Mouse (Mus musculus): ENCODE measurements around the gene Gsdma.

The Gsdma gene

GRCm38 (mm10) chr11:98680023-98680422 lies 15.9 kb downstream of the Gsdma start:
- no peak for TF ChIP-seq GATA4 (IDR thresholded peaks at IDR 0.05; ENCODE audit: insufficient replicate concordance, low read length)

DNA sequence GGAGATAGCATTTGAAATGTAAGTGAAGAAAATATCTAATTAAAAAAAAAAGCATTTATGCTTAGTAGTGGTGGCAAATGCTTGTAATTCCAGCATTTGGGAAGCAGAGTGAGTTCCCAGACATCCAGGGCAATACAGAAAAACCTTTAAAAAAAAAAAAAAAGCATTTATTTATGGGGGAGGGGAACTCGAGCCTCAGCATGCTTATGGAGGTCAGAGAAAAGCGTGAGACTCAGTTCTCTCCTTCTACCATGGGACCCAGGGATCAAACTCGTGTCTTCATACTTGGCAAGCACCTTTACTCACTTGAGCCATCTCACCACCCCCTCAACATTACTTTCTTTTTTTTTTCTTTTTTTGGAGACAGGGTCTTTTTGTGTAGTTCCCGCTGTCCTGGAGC lies 17.0 kb downstream of the Gsdma start:
- no peak for TF ChIP-seq GATA4 (IDR thresholded peaks at IDR 0.05; ENCODE audit: insufficient replicate concordance, low read length)

- peak; percentile 55; the same call in 1 of the 2 replicates for TF ChIP-seq GATA4 (IDR thresholded peaks at IDR 0.05; ENCODE audit: insufficient replicate concordance, low read length)
Measured at GRCm38 (mm10) chr11:98681786-98682745, 17.9 kb downstream of the Gsdma start, which contains the start of gene Psmd3. Gene Psmd3 (plus strand): TSS chr11:98682554.

DNA sequence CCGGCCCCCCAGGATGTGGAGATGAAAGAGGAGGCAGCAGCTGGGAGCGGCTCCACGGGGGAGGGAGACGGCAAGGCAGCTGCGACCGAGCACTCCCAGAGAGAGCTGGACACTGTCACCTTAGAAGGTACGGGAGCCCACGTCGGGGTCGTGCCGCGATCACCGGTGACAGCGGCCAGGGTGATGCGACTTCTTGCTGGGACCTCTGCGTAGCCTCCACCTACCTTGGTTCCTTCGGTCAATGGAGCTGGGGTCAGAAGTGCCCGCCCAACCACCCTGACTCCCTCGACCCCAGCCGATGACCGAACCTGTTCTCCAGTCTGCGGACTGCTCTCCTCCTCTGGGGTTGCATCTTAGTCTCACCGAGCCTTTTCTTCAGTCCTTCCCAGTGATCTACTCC lies 18.7 kb downstream of the Gsdma start:
- TF ChIP-seq GATA4 (IDR thresholded peaks at IDR 0.05; ENCODE audit: insufficient replicate concordance, low read length) = no peak

GRCm38 (mm10) chr11:98685642-98686041 lies 21.5 kb downstream of the Gsdma start:
- no peak for TF ChIP-seq GATA4 (IDR thresholded peaks at IDR 0.05; ENCODE audit: insufficient replicate concordance, low read length)

GRCm38 (mm10) chr11:98686976-98687375 lies 22.8 kb downstream of the Gsdma start:
- TF ChIP-seq GATA4 (IDR thresholded peaks at IDR 0.05; ENCODE audit: insufficient replicate concordance, low read length) = no peak

DNA sequence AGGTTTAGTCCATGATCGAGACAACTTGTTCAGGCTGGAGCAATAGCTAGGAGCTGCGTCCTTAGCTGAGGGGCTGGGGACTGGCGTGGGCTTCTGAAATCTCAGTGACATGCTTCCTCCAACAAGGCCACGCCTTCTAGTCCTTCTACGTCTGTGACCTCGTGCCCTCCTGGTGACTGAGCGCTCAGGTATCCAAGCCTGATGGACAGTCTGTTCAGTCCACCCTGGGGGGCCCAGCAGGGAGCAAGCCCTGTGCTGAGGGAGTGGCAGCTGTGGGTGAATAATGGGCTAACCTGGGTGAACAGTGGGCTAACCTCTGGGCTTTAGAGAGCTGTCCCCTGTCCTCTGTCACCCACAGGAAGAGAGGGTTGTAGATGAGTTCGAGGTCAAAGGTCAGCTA lies 23.9 kb downstream of the Gsdma start:
- TF ChIP-seq GATA4 (IDR thresholded peaks at IDR 0.05; ENCODE audit: insufficient replicate concordance, low read length) = no peak

- no peak for TF ChIP-seq GATA4 (IDR thresholded peaks at IDR 0.05; ENCODE audit: insufficient replicate concordance, low read length)
Measured at GRCm38 (mm10) chr11:98693201-98693600, 29.1 kb downstream of the Gsdma start.

- no peak for TF ChIP-seq GATA4 (IDR thresholded peaks at IDR 0.05; ENCODE audit: insufficient replicate concordance, low read length)
Measured at GRCm38 (mm10) chr11:98693746-98694145, 29.6 kb downstream of the Gsdma start.

- TF ChIP-seq GATA4 (IDR thresholded peaks at IDR 0.05; ENCODE audit: insufficient replicate concordance, low read length) = no peak
Measured at GRCm38 (mm10) chr11:98694301-98694700, 30.1 kb downstream of the Gsdma start.

- TF ChIP-seq GATA4 (IDR thresholded peaks at IDR 0.05; ENCODE audit: insufficient replicate concordance, low read length) = no peak
Measured at GRCm38 (mm10) chr11:98695408-98695807, 31.3 kb downstream of the Gsdma start.

GRCm38 (mm10) chr11:98696454-98697216 lies 32.5 kb downstream of the Gsdma start:
- no peak for TF ChIP-seq GATA4 (IDR thresholded peaks at IDR 0.05; ENCODE audit: insufficient replicate concordance, low read length)

DNA sequence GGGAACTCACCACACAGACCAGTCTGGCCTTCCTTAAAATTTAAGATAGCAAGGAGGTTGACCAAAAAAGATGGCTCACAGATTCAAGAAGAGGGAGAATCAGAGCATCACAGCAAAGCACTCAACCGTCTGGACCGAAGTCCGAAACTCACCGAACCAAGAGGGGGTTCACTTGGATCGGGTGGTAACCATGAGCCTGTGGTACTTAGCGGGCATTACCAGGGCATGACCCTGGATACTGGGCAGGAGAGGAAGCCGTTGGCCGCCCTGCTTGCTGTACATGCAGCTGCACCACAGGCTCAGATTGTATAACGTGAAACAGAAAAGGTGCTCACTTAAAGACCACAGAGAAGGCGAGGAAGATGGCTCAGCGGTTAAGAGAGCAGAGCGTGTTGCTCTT lies 33.1 kb downstream of the Gsdma start:
- TF ChIP-seq GATA4 (IDR thresholded peaks at IDR 0.05; ENCODE audit: insufficient replicate concordance, low read length) = no peak

DNA sequence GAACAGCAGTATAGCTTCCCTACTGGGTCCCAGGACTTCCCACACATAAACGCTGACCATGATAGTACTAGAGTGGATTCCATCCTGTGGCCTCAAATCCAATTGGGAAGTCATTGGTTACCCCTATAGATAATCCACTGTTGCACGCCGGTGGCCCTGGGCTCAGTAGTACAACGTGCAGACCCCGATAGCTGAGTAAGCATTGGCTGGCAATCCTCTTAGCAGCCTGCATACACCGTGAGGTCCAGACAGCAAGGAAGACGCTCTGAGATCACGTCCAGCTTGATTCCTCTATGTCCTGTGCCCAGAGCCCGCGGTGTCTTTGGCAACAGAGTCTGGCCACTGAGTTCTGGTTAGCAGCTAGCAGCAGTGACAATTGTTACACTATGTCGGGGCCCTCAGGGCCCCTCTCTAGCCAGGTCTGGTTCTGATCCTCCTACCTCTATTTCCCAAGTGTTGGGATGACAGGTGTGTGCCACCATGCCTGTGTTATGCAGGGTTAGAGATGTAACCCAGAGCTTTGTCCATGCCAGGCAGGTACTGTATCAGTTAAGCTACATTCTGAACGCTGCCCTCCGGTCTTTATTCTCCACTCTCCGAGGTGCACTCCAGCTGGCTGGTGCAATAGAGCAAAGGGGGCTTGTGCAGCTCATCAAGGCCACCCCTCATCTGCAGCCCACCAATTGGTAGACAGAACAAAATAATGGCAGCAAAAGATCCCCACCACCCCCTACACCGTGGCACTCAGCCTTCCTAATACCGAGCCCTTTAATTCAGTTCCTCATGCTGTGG lies 34.9 kb downstream of the Gsdma start:
- TF ChIP-seq GATA4 (IDR thresholded peaks at IDR 0.05; ENCODE audit: insufficient replicate concordance, low read length) = no peak

GRCm38 (mm10) chr11:98699911-98700310 lies 35.8 kb downstream of the Gsdma start:
- no peak for TF ChIP-seq GATA4 (IDR thresholded peaks at IDR 0.05; ENCODE audit: insufficient replicate concordance, low read length)

Data from liver, adult (tissue).